Mouse (Mus musculus) embryo, embryonic 9.5 days (tissue): ENCODE measurements around the gene Brms1.
A peak's percentile ranks its signal among the peaks of the same experiment; 100 is the strongest.
"Not testable (repeated sequence)": the region's sequence is repeated elsewhere in the genome, so short reads cannot be mapped to it uniquely, and the experiment has no call there.

Source experiments
- DNase-seq: peaks from one replicate; pipeline ENCODE4 v3.0.0-alpha.2; 2017; ENCODE audit errors: extremely low spot score

The Brms1 gene

GRCm38 (mm10) chr19:5065104-5065503, 23.9 kb downstream of the Brms1 start:
- no peak for DNase-seq

DNA sequence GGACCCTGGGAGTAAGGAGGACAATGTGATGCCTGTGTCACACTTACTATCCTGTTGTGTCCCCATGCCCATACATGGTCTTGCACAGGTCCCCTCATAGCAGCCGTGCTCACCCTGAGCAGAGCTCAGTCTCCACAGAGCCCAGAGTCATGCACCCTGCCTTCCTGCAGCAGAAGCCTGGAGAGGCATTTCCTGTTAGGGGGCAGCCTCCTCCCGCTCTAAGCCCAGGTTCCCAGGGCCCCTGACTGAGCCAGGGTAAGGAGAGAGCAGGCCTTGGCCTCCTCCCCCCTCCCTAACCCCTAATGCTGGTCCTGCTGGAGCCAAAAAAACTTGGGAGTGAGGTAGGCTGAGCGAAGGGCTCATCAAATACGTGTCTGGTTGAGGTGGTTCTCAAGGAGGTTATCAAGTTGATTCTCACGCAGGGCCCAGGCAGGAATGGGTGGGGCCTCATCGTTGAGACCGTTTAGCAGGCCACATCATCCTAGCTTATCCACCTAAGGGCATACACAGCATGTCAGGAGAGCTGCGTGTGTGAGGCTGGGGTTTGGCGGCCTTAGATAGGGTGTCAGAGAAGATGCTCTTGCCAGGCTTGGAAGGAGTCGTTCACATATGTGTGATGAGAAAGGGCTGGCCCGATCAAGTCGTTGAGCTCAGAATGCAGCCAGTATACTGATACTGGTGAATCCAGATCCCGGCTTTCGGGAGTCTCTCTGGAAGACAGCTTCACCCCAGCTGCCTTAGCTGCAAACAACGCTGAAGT, 26.1 kb downstream of the Brms1 start:
- DNase-seq: peak; percentile 40

- DNase-seq: peak; percentile 79
Measured at GRCm38 (mm10) chr19:5067867-5068569, 26.9 kb downstream of the Brms1 start, which contains the start of gene Cd248. TSS of gene Cd248 (plus strand) at chr19:5068078.

GRCm38 (mm10) chr19:5068570-5069234, 27.5 kb downstream of the Brms1 start:
- DNase-seq: no peak

DNA sequence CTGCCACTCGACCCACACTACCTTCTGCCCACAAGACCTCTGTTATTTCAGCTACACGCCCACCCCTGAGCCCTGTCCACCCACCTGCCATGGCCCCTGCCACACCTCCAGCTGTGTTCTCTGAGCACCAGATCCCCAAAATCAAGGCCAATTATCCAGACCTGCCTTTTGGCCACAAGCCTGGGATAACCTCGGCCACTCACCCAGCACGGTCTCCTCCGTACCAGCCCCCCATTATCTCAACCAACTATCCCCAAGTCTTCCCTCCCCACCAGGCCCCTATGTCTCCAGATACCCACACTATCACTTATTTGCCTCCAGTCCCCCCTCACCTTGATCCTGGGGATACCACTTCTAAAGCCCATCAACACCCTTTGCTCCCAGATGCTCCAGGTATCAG, 28.3 kb downstream of the Brms1 start:
- no peak for DNase-seq

DNA sequence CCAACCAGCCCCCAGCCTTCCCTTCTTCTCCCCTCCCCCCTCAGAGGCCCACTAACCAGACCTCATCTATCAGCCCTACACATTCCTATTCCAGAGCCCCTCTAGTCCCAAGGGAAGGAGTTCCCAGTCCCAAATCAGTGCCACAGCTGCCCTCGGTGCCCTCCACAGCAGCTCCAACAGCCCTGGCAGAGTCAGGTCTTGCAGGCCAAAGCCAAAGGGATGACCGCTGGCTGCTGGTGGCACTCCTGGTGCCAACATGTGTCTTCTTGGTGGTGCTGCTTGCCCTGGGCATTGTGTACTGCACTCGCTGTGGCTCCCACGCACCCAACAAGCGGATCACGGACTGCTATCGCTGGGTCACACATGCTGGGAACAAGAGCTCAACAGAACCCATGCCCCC, 28.8 kb downstream of the Brms1 start:
- no peak for DNase-seq

DNA sequence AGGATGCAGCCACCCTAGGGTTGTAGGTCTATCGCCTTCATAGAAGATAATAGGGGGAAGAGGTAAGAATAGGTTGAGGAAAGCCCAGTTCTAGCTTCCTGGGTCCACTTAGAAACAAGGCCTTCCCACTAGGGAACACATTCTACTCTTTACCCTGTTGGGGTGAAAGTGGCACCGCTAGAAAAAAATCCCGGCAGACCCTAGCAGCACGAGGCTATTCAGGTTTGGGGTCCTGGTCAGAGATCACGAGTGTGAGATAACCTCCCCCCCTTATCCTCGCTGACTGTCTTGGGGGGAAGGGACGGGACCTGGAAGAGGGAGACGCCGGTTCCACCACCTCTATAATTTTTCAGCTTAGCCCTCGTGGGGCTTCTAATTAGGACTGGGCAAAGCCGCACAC, 29.9 kb downstream of the Brms1 start:
- no peak for DNase-seq

DNA sequence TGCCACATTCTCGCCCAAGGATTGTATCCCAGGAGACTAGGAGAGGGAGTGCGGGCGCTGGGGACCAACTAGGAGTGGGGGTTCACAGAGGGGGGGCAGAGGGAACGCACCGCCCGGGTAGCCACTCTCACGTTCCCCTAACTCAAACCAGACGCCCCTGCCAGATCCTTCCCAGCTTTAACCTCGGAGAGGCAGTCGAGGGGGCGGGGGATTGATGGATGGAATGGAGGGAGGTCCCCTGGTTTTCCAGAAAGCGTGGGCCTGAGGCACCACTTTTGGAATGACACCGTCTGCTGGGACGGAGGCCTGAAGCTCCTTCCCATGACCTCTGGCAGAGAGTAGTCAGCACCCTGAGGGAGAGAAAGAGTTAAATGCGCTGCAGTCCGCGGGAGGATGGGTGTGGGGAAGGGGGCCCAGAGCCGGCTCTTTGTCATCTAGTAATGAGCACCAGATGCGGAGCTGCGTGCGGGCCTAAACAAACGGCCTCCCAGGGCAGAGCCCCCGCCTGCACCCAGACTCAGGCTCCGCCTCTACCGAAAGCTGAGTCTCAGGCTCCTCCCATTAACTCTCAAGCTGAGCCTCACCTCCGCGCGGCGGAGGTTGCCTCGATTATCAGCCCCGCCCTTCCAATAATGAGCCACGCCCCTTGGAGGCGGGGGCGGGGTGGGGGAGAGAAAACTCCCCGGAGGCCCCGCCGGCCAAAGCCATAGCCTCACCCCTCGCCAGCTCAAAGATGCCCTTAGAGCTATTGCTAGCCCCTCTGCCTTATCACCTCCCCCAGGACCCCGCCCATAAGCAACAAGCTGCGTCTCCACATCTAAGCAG, 30.6 kb downstream of the Brms1 start:
- peak; percentile 92 for DNase-seq

DNA sequence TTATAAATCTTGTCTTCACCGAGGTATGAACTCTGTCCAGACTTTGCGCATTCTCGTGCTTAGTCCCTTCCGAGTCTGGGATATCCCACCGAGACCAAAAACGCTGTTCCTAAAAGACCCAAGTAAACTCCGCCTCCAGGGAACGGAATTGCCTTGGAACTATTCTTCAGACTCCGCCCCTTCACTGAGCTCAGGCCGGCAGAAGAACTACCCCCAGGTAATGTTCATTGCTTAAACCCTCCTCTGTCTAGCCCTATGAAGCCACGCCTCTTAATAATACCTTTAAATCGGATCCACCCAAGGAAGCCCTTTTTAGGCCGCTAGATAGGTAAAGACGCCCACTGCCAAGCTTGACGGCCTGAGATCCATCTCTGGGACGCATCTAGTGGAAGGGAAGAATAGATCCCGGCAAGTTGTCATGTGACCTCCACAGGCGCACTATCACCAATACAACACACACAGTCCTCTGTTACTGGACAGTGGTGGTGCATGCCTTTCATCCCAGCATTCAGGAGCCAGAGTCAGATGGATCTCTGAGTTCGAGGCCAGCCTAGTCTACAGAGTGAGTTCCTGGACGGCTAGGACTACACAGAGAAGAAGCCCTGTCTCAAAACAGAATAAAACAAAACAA, 31.4 kb downstream of the Brms1 start:
- DNase-seq: no peak

DNA sequence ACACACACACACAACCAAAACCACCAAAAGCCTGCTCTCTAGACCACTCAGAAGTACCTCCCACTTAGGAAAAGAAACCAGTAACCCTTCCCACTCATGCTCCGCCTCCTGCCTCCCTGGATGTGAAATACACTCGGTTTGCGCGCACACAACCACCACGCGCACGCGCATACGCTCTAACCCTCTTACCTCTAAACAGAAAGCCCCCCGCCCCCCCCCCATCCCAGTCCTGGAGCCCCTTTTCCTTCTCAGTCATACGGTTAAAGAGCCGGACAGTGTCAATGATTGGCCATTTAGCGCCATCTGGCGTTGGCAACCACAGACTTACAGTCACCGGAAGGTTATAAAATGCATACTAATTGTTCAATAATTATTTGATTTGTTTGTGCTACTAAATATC, 31.9 kb downstream of the Brms1 start:
- DNase-seq: peak; percentile 80

DNA sequence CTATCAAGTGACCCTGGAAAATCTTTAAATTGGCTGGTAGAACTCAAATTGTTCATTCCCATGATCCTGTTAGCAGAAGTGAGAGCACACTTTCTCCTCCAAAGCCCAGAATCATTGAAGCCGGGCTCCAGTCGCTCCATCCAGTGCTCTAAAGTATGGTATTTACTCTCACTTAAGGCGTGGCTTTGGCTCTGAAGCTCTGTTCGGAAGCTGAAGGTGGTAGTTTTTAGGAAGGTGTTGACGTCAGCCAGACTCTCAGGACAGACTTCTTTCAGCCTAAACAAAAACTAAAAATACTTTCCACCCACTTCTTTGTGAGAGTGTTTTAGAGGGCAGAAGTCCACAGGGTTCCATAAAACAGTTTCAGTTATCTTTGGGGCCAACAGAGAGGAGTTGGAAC, 32.4 kb downstream of the Brms1 start:
- DNase-seq: no peak

DNA sequence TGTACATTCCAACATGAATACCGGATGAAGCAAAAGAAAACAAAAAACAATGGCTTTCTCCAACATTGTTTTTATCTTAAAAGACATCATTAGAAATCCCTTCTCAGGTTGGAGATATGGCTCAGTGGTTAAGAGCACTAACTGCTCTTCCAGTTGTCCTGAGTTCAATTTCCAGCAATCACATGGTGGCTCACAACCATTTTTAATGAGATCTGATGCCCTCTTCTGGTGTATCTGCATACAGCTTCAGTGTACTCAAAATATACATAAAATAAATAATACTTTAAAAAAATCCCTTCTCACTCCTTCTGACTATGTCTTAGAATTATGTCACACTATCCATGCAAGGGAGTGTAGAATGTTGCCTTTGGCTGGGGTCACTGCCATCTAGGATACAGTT, 38.1 kb downstream of the Brms1 start:
- no peak for DNase-seq

DNA sequence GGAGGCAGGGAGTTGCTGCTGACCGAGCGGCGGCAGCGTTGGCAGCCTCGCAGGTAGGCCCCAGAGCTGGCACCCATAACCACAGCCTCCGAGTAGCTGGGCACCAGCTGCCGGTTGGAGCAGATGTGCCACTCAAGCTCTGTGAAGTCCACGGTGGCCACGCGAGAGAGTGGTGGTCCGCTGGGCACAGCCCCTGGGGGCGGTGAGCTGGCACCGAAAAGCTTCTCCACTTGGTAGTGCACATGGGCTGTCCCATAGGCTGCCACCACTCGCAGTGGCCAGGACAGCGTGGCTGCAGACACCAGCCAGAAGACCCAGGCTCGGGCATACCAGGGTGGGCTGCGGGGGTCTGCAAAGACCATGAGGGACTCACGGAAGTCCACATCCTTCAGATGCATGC, 40.9 kb downstream of the Brms1 start:
- no peak for DNase-seq

GRCm38 (mm10) chr19:5082596-5082995, 41.4 kb downstream of the Brms1 start:
- no peak for DNase-seq

GRCm38 (mm10) chr19:5083961-5084833, 43.0 kb downstream of the Brms1 start:
- DNase-seq: no peak

DNA sequence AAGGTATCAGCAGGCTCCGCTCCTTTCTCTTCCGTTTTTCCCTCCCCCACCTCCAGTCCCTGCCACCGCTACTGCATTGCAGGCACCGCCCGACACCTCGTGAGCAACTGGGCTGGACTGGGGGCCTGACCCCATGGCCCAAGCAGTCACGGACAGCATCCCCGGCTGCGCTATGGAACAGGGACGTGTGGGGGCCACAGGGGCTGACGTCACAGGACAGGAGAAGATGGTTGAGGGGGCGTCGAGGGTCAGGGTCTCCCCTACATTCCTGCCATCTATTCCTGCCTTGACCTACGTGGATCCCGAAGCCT, 43.6 kb downstream of the Brms1 start:
- no peak for DNase-seq

DNA sequence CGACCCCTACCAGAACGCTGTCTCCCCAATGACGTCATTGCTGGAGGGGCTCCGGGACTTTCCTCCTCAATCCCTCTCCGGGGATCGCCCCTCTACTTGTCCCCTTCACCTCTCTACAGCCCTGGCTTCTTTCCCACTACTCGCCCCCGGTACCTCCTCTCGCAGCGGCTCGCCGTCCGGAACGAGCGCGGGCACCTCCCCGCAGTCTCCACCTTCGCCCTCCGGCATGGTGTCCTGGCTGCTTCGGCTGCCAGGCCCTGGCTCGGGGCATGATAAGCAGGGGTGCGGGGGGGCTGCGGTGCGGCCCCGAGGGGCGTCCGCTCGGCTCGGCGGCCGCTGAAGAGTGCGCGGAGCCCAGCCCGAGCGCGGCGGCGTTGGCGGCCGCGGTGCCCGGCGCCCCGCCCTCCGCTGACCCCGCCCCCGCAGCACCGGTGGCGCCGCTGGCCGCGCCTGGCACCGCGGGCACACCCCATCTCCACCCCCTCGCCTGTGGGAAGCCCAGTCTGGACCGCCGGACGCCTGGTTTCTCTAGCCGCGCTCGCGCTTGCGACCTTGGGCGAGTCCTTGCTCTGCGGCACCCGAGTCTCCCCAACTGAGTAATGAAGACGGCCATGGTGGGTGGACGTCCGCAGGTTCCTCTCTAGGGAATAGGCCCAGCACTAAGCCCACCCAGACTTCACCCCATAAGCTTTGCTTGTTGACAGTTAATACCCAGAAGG, 44.1 kb downstream of the Brms1 start, which contains the start of gene Tmem151a:
Gene Tmem151a, minus strand, starts transcription at position 387 of the 719 bp plus-strand sequence.
- DNase-seq: no peak

DNA sequence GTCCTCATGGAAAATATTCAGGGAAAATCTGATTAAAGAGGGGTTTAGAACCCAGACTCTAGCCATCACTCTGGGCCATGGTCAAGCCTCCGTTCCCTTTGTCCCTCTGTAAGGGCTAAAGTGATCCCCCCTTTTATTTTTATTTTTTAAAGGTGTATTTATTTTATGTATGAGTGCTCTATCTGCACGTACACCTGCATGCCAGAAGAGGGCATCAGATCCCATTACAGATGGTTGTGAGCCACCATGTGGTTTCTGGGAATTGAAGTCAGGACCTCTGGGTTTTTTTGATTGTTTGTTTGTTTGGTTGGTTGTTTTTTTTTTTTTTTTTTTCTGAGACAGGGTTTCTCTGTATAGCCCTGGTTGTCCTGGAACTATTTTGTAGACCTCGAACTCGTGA, 45.4 kb downstream of the Brms1 start:
- DNase-seq: not testable (repeated sequence)

- DNase-seq: peak; percentile 95
Measured at GRCm38 (mm10) chr19:5087884-5088728, 47.0 kb downstream of the Brms1 start, which contains the start of gene Yif1a. TSS of gene Yif1a (plus strand) at chr19:5088538.
